Mouse (Mus musculus): ENCODE measurements around the gene Mylk.
A peak's percentile ranks its signal among the peaks of the same experiment; 100 is the strongest.

Gene Mylk

GRCm38 (mm10) chr16:34940363-34940762 lies 195.4 kb downstream of the Mylk start:
- DNase-seq (ENCODE audit: low spot score in 2 of 2), result no peak

DNA sequence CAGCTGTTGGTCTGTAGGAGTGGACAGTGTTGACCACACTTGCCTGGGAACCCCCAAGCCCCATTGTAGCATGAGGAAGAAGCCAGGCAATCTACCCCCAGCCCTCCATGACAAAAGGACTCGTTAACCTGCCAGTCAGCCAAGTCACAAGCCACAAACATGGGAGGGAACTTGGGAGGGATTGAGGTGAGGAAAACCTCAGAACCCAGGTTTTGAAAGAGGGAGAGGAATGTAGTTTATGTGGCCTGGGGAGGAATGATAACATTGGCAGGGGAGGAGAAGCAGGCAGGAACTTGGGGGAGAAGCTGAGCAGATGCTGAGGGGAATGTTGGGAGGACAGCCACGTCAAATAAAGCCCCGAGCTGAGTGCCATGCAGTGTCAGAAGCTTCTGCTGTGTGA lies 196.9 kb downstream of the Mylk start:
- DNase-seq (ENCODE audit: low spot score in 2 of 2), result no peak

DNA sequence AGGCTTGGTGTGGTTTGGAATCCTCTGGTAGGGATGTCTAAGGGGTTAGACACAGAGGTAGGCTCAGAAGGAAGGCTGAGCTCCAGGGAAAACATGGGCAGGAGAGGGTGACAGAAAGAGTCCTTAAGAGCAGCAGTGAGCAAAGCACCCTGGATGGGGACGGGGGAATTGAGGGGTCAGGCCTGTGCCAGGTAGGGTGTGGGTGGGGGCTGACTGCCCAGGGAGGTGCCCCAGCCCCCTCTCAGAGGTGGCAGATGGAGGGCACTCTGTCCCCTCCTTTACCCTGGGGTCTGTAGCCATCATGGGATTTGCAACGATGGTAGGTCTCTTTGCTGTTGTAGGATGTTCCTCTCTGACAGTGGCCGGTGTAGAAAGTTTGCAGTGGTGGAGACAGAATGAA lies 201.3 kb downstream of the Mylk start:
- DNase-seq (ENCODE audit: low spot score in 2 of 2), result no peak

GRCm38 (mm10) chr16:34950935-34951334 lies 205.9 kb downstream of the Mylk start:
- no peak for DNase-seq (ENCODE audit: low spot score in 2 of 2)

- no peak for DNase-seq (ENCODE audit: low spot score in 2 of 2)
Measured at GRCm38 (mm10) chr16:34952254-34952653, 207.2 kb downstream of the Mylk start.

DNA sequence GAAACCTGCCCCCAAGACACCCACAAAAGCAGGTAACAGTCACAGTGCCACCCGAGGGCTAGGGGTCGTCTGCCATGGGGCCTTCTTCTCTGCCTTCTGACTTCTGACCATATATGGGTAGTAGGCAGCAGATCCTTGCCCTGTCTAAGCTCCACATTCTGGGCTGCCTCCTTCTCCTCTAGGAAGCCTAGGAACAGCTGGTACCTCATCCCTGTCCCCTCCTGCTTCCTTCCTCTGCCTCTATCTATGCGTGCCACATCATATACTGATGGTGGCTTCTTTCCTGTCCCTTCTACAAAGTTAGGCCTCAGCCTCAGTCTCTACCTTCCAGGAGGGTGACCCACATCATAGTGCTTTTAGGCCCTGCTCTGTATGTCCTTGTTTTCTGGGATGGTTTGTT lies 207.8 kb downstream of the Mylk start:
- DNase-seq (ENCODE audit: low spot score in 2 of 2), result no peak

DNA sequence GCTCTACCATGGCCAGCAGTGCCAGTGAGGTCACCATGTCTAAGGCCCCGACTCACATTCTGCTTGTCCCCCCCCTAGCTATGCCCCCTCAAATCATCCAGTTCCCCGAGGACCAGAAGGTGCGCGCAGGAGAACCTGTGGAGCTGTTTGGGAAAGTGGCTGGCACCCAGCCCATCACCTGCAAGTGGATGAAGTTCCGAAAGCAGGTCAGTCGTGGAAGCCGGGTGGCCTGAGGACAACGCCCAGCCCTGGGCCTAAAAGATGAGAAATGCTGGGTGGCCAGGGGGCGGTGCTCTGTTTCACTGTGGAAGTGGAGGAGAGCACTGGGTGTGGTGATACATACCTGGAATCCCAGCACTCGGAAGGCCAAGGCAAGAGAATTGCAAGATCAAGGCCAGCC lies 208.5 kb downstream of the Mylk start:
- DNase-seq (ENCODE audit: low spot score in 2 of 2), result no peak

GRCm38 (mm10) chr16:34957487-34958230 lies 212.6 kb downstream of the Mylk start:
- no peak for DNase-seq (ENCODE audit: low spot score in 2 of 2)

DNA sequence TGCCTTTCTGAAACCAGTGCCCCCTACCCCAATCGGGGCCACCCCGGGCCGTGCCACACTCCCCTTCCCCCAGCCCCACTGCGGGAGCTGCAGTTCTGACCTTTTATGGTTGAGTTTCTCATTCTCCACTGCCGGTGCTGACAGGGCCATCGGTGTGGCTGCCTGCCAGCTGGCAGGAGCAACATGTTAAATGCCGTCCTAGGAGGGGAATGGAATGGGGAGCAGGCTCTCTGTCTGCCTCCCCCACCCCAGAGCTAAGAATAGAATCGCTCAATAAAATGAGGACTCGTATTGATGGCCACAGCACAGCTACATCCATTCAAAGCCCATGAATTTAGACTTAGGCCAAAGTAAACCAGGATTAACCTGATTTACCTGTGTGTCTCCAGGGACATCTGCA lies 213.7 kb downstream of the Mylk start:
- no peak for DNase-seq (ENCODE audit: low spot score in 2 of 2)

DNA sequence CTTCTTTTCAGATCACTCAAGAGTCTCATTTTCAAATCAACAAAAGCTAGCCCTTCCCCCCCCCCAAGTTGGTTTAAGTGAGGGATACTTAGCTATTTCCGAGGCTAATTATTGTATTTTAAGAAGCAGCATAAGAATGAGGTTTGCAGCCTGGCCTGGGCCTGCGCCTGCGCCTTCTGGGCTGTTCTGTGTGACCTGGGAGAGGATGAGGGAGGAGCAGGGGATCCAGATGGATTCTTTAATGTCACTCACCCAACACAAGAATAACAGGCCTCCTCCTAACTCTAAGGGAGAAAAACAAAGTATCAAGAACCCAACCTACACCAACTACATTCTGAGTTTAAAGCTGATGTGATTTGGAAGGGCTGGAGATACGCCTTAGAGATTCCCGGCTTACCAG lies 214.3 kb downstream of the Mylk start:
- DNase-seq (ENCODE audit: low spot score in 2 of 2), result no peak

DNA sequence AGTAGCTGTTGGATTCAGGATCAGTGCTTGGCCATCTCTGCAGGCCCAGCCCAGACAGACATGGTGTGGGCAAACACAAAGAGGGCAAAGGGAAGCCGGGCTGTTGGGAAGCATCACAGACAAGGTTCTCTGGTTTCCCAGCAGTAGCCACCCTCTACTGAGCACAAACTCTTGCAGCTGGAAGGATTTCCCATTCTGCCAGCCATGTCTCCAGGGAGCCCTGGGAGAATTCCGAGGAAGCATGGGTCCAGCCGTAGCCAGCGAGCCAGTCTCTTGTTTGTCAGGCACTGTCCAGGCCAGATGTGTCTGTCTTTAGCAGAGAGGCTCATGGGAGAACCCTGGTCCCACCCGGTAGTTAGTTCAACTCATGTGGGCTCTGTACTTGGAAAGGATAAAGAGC lies 215.2 kb downstream of the Mylk start:
- DNase-seq (ENCODE audit: low spot score in 2 of 2), result no peak

DNA sequence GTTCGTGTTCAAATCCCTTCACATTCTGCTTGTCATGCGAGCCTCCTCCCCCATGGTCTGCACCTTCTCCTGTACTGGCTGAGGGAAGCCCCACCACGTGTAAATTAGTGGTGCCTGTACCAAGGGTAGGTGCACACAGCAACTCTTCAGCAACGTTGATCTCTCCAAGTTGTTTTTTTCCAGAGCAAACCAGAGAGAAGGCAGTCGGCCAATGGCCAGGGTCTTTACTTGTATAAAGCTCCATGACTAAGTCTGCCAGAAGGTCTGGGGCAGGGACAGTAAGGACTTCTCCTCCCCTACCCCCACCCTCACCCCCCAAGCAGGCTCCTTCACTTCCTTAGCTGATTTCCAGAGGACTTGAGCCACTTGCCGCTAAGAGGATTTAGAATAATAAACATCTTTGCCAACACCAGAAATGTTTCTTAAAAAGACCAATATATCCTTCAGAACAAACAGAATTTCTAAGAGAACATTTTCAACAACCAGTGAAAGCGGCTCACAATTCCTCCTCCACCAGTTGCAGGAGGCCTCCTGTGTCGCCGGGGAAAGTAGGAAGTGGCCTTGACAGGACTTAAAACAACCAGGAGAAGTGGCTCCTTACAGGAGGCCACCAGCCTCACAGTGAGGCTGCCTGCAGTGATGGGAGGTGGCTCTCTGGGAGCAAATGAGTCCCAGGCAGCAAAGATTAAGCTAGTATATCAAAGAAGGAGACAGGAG lies 216.0 kb downstream of the Mylk start:
- DNase-seq (ENCODE audit: low spot score in 2 of 2), result no peak

- DNase-seq (ENCODE audit: low spot score in 2 of 2), result no peak
Measured at GRCm38 (mm10) chr16:34962322-34962721, 217.3 kb downstream of the Mylk start.

GRCm38 (mm10) chr16:34963008-34963407 lies 218.0 kb downstream of the Mylk start:
- no peak for DNase-seq (ENCODE audit: low spot score in 2 of 2)

DNA sequence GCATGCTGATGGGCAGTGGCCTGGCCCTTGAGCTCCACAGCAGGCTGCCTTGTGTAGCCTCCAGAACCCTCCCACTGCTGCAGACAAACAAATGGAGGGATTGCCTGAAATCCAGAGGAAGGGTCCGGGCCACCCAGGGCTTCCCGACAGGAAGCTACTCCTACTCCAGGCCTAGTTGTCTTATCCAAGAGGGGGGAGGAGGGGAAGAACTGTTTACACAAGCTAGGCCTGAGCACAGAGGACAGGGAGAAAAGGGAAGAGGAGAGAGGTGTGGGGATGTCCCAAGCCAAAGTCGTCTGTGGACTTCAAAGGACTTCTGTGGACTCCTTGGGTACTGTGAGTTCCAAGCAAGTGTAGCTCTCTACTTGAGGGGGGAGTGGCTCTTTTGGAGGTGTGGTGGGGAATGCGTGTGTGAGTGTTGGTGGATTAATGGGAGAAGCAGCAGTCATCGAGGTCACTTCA lies 221.6 kb downstream of the Mylk start:
- DNase-seq (ENCODE audit: low spot score in 2 of 2), result no peak

GRCm38 (mm10) chr16:34967120-34967800 lies 222.2 kb downstream of the Mylk start:
- peak; percentile 55 to 59 for DNase-seq (ENCODE audit: low spot score in 2 of 2)

- DNase-seq (ENCODE audit: low spot score in 2 of 2), result no peak
Measured at GRCm38 (mm10) chr16:34968181-34968580, 223.2 kb downstream of the Mylk start.

GRCm38 (mm10) chr16:34972471-34972870 lies 227.5 kb downstream of the Mylk start:
- DNase-seq (ENCODE audit: low spot score in 2 of 2), result no peak

DNA sequence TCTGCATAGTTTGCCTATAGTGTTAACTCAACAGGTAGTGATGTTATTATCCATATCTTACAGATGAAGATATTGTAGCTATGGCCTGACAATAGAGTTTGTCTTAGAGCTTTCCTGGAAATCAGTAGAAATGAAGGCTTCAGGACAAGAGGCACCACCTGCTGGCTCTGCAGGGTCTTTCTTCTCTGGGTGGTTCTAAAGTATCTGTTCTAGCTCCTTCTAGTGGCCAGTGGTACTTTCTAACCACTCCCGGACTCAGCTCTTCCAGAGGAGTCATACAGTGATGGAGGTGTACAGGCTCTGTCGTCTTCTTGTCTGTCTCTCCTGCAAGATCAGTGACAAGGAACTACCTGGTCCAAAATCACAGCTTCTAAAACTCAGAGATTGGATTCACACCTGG lies 230.5 kb downstream of the Mylk start:
- no peak for DNase-seq (ENCODE audit: low spot score in 2 of 2)

DNA sequence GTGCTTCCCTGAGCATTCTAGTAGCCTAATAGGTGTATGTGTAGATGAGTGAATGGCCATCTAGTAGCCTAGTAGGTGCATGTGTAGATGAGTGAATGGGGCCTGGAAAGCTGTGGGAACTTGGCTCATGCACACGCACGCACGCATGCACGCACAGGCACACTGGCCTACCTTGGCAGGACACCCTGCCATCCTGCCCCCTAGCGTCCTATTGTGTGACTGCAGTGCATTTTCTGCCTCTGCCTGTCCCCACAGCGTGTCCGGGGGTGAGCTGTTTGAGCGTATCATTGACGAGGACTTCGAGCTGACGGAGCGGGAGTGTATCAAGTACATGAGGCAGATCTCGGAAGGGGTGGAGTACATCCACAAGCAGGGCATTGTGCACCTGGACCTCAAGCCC lies 231.6 kb downstream of the Mylk start:
- no peak for DNase-seq (ENCODE audit: low spot score in 2 of 2)

DNA sequence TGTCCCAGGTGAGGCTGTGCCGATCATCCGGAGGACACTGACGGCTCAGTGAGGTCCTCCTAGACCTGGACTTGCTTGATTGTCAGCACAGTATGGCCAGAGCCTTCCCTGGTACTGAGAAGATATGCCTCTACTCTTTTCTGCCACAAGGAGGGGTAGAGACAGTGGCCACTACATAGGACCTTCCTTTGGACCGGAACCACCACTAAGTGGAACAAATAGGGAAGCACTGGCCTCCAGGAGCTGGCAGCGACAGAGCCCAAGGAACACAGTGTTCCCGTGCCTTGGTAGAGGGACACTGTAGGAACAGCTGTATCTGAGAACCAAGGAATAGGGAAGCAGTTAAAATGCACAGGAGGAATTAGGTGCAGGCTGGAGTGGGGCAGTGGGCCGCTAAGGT lies 233.0 kb downstream of the Mylk start:
- DNase-seq (ENCODE audit: low spot score in 2 of 2), result no peak

DNA sequence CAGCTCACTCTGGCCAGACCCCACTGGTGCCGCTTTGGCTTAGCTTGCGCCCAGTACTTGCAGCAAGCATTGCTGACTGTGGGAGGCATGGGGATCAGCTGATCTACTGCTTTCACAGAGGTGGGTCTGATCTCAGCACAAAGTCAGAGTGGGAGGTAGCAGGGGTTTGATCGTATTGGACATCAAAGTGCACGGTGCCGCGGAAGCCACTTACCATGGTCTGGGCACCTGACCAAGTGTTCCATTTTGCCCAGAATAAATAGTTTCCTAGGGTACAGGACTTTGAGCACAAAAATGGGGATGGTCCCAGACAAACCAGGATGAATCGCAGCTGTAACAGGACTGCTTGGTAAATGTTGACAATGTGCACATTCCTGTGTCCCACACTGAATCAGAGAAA lies 236.0 kb downstream of the Mylk start:
- DNase-seq (ENCODE audit: low spot score in 2 of 2), result no peak

Data from frontal cortex, postnatal 25 days (tissue).